Mouse (Mus musculus) midbrain, embryonic 10.5 days (tissue): ENCODE measurements around the gene B3gnt2. TPM values are rescaled to one million over a fixed set of nuclear protein-coding genes. Genes with fewer than 3 reads are reported as not detected.

Experiments used
- DNase-seq: peaks from one replicate; pipeline ENCODE4 v3.0.0-alpha.2; 2017; ENCODE audit warnings: low spot score
- H3K27ac ChIP-seq: fragments of 300-500 bp; sonication (generic); replicated peaks from 2 replicates; pipeline ENCODE4 v1.5.1; 2016; ENCODE audit warnings: mild to moderate bottlenecking
- H3K27me3 ChIP-seq: fragments of 300-500 bp; sonication (generic); 2 replicates; pipeline ENCODE4 v1.6.1; 2016; ENCODE audit warnings: low read depth, mild to moderate bottlenecking; ENCODE audit not compliant: poor library complexity, severe bottlenecking
- H3K36me3 ChIP-seq: fragments of 300-500 bp; sonication (generic); 2 replicates; pipeline ENCODE4 v1.6.1; 2016; ENCODE audit warnings: mild to moderate bottlenecking, moderate library complexity
- H3K4me1 ChIP-seq: fragments of 300-500 bp; sonication (generic); 2 replicates; pipeline ENCODE4 v1.6.1; 2016
- H3K4me3 ChIP-seq: fragments of 300-500 bp; sonication (generic); 2 replicates; pipeline ENCODE4 v1.5.1; 2016; ENCODE audit warnings: mild to moderate bottlenecking, moderate library complexity
- H3K9me3 ChIP-seq: fragments of 300-500 bp; sonication (generic); replicated peaks from 2 replicates; pipeline ENCODE4 v1.6.1; 2016; ENCODE audit warnings: mild to moderate bottlenecking
- WGBS: fragments of 180-500 bp; shearing (Covaris S2); methylation state at CpG from one replicate; pipeline ENCODE4 v1.1.7; 2016; 5-methylcytosine and 5-hydroxymethylcytosine counted together
- polyA plus RNA-seq: library from polyadenylated mRNA; unstranded; fragments of >200 nt; fragmentation: Nextera tagmentation; extraction: Ambion mirVana; gene quantifications from 2 replicates; pipeline ENCODE4 v1.2.1, GENCODE M21; 2016

Gene B3gnt2
- polyA plus RNA-seq, 1 experiment from 2014 or later = 2.7 TPM

- no peaks in the 10 kb centered on the region for H3K36me3 ChIP-seq
- no peak overlapping the region for H3K4me3 ChIP-seq
- no peak overlapping the region for H3K27ac ChIP-seq
- 95% methylated on average over 10 of the region's 10 CpGs for WGBS
- H3K9me3 ChIP-seq = no peaks in the 10 kb centered on the region
- H3K4me1 ChIP-seq = no peaks in the 10 kb centered on the region
- no peaks in the 10 kb centered on the region for H3K27me3 ChIP-seq
- DNase-seq = no peak
These were observed 24.5 kb downstream of the B3gnt2 start for GRCm38 (mm10) chr11:22836269-22836668.

- 86% methylated on average over 4 of the region's 4 CpGs for WGBS
These were observed 28.2 kb downstream of the B3gnt2 start for GRCm38 (mm10) chr11:22832600-22832999.

GRCm38 (mm10) chr11:22831916-22832315, 28.8 kb downstream of the B3gnt2 start:
- H3K4me1 ChIP-seq = peaks cover 9% of the 10 kb centered on the region
- no peak for DNase-seq
- H3K27me3 ChIP-seq = no peaks in the 10 kb centered on the region
- H3K9me3 ChIP-seq = no peaks in the 10 kb centered on the region
- H3K27ac ChIP-seq = no peak overlapping the region
- H3K4me3 ChIP-seq = no peak overlapping the region
- 90% methylated on average over 11 of the region's 11 CpGs for WGBS
- no peaks in the 10 kb centered on the region for H3K36me3 ChIP-seq

More at GRCm38 (mm10) chr11:22832600-22832999, 28.2 kb downstream of the B3gnt2 start:
- H3K27ac ChIP-seq = no peak overlapping the region
- no peaks in the 10 kb centered on the region for H3K27me3 ChIP-seq
- H3K9me3 ChIP-seq = no peaks in the 10 kb centered on the region
- H3K4me1 ChIP-seq = peaks cover 9% of the 10 kb centered on the region
- no peak overlapping the region for H3K4me3 ChIP-seq
- DNase-seq = no peak
- no peaks in the 10 kb centered on the region for H3K36me3 ChIP-seq

- WGBS = 61% methylated on average over 6 of the region's 6 CpGs
- H3K27ac ChIP-seq = peak overlapping the region; percentile 38
These were observed 30.1 kb downstream of the B3gnt2 start for GRCm38 (mm10) chr11:22830684-22831083.

GRCm38 (mm10) chr11:22830179-22830611, 30.6 kb downstream of the B3gnt2 start:
- Histone ChIP-seq H3K27me3 (no peaks in the 10 kb centered on the region), H3K36me3 (no peaks in the 10 kb centered on the region), H3K4me1 (peaks cover 9% of the 10 kb centered on the region), H3K9me3 (no peaks in the 10 kb centered on the region), H3K4me3 (no peak overlapping the region), H3K27ac (peak overlapping the region; percentile 38; the same call in 1 of the 2 replicates)
- no peak for DNase-seq
- WGBS = 55% methylated on average over 5 of the region's 5 CpGs

More at GRCm38 (mm10) chr11:22830684-22831083, 30.1 kb downstream of the B3gnt2 start:
- Histone ChIP-seq H3K9me3 (no peaks in the 10 kb centered on the region), H3K27me3 (no peaks in the 10 kb centered on the region), H3K4me1 (peaks cover 9% of the 10 kb centered on the region), H3K4me3 (no peak overlapping the region), H3K36me3 (no peaks in the 10 kb centered on the region)
- no peak for DNase-seq

- DNase-seq = no peak
- Histone ChIP-seq H3K36me3 (no peaks in the 10 kb centered on the region), H3K27me3 (no peaks in the 10 kb centered on the region), H3K27ac (no peak overlapping the region), H3K4me1 (peaks cover 9% of the 10 kb centered on the region), H3K9me3 (no peaks in the 10 kb centered on the region), H3K4me3 (no peak overlapping the region)
- WGBS = 96% methylated on average over 15 of the region's 15 CpGs
These were observed 31.7 kb downstream of the B3gnt2 start for GRCm38 (mm10) chr11:22828988-22829632.

GRCm38 (mm10) chr11:22827514-22828080, 33.2 kb downstream of the B3gnt2 start:
- no peaks in the 10 kb centered on the region for H3K27me3 ChIP-seq
- no peaks in the 10 kb centered on the region for H3K9me3 ChIP-seq
- H3K4me3 ChIP-seq = no peak overlapping the region
- H3K36me3 ChIP-seq = no peaks in the 10 kb centered on the region
- 89% methylated on average over 4 of the region's 4 CpGs for WGBS
- peaks cover 9% of the 10 kb centered on the region for H3K4me1 ChIP-seq
- no peak for DNase-seq
- no peak overlapping the region for H3K27ac ChIP-seq

GRCm38 (mm10) chr11:22826665-22827064, 34.1 kb downstream of the B3gnt2 start:
- no peaks in the 10 kb centered on the region for H3K9me3 ChIP-seq
- no peaks in the 10 kb centered on the region for H3K36me3 ChIP-seq
- 88% methylated on average over 6 of the region's 6 CpGs for WGBS
- H3K4me3 ChIP-seq = no peak overlapping the region
- no peak overlapping the region for H3K27ac ChIP-seq
- no peaks in the 10 kb centered on the region for H3K27me3 ChIP-seq
- DNase-seq = no peak
- H3K4me1 ChIP-seq = peaks cover 9% of the 10 kb centered on the region

- no peak overlapping the region for H3K4me3 ChIP-seq
- no peaks in the 10 kb centered on the region for H3K27me3 ChIP-seq
- H3K9me3 ChIP-seq = no peaks in the 10 kb centered on the region
- 94% methylated on average over 14 of the region's 14 CpGs for WGBS
- DNase-seq = no peak
- H3K4me1 ChIP-seq = peaks cover 9% of the 10 kb centered on the region
- H3K36me3 ChIP-seq = no peaks in the 10 kb centered on the region
- no peak overlapping the region for H3K27ac ChIP-seq
These were observed 34.7 kb downstream of the B3gnt2 start for GRCm38 (mm10) chr11:22826051-22826450.

GRCm38 (mm10) chr11:22825548-22825947, 35.2 kb downstream of the B3gnt2 start:
- H3K27me3 ChIP-seq = no peaks in the 10 kb centered on the region
- 93% methylated on average over 1 of the region's 1 CpGs for WGBS
- no peaks in the 10 kb centered on the region for H3K9me3 ChIP-seq
- DNase-seq = no peak
- H3K4me1 ChIP-seq = peaks cover 7% of the 10 kb centered on the region
- no peaks in the 10 kb centered on the region for H3K36me3 ChIP-seq
- H3K27ac ChIP-seq = no peak overlapping the region
- no peak overlapping the region for H3K4me3 ChIP-seq

- Histone ChIP-seq H3K9me3 (no peaks in the 10 kb centered on the region), H3K4me3 (no peak overlapping the region), H3K27ac (no peak overlapping the region), H3K36me3 (no peaks in the 10 kb centered on the region), H3K4me1 (no peaks in the 10 kb centered on the region), H3K27me3 (no peaks in the 10 kb centered on the region)
- DNase-seq = no peak
- WGBS = 86% methylated on average over 9 of the region's 9 CpGs
These were observed 36.6 kb downstream of the B3gnt2 start for GRCm38 (mm10) chr11:22824049-22824705.

- 84% methylated on average over 3 of the region's 3 CpGs for WGBS
- no peaks in the 10 kb centered on the region for H3K4me1 ChIP-seq
- no peak overlapping the region for H3K4me3 ChIP-seq
- no peak for DNase-seq
- no peaks in the 10 kb centered on the region for H3K27me3 ChIP-seq
- H3K36me3 ChIP-seq = no peaks in the 10 kb centered on the region
- H3K9me3 ChIP-seq = no peaks in the 10 kb centered on the region
- no peak overlapping the region for H3K27ac ChIP-seq
These were observed 39.5 kb downstream of the B3gnt2 start for GRCm38 (mm10) chr11:22821243-22821642.

GRCm38 (mm10) chr11:22818371-22818770, 42.4 kb downstream of the B3gnt2 start:
- no peak for DNase-seq
- no peaks in the 10 kb centered on the region for H3K27me3 ChIP-seq
- H3K9me3 ChIP-seq = no peaks in the 10 kb centered on the region
- WGBS = 75% methylated on average over 5 of the region's 5 CpGs
- H3K4me1 ChIP-seq = no peaks in the 10 kb centered on the region
- H3K27ac ChIP-seq = no peak overlapping the region
- H3K4me3 ChIP-seq = no peak overlapping the region
- H3K36me3 ChIP-seq = no peaks in the 10 kb centered on the region
